Mouse (Mus musculus) heart, embryonic 10.5 days (tissue): ENCODE data around the gene Zhx3. TPM values are rescaled to one million over a fixed set of nuclear protein-coding genes. Genes with fewer than 3 reads are reported as not detected.
A peak's percentile ranks its signal among the peaks of the same experiment; 100 is the strongest.

Experiments
- DNase-seq: peaks from one replicate; pipeline ENCODE4 v3.0.0-alpha.2; 2017; ENCODE audit warnings: low spot score
- H3K27ac ChIP-seq: fragments of 300-500 bp; sonication (generic); 2 replicates; pipeline ENCODE4 v1.5.1; 2016; ENCODE audit warnings: mild to moderate bottlenecking
- H3K27me3 ChIP-seq: fragments of 300-500 bp; sonication (generic); 2 replicates; pipeline ENCODE4 v1.6.1; 2016; ENCODE audit warnings: mild to moderate bottlenecking; ENCODE audit not compliant: poor library complexity, insufficient read depth, severe bottlenecking
- H3K36me3 ChIP-seq: fragments of 300-500 bp; sonication (generic); 2 replicates; pipeline ENCODE4 v1.6.1; 2016; ENCODE audit warnings: mild to moderate bottlenecking, moderate library complexity
- H3K4me1 ChIP-seq: fragments of 300-500 bp; sonication (generic); 2 replicates; pipeline ENCODE4 v1.6.1; 2016; ENCODE audit warnings: mild to moderate bottlenecking
- H3K4me3 ChIP-seq: fragments of 300-500 bp; sonication (generic); 2 replicates; pipeline ENCODE4 v1.5.1; 2016; ENCODE audit warnings: mild to moderate bottlenecking, moderate library complexity
- H3K9me3 ChIP-seq: fragments of 300-500 bp; sonication (generic); 2 replicates; pipeline ENCODE4 v1.6.1; 2016; ENCODE audit warnings: mild to moderate bottlenecking, moderate library complexity
- WGBS: fragments of 180-500 bp; shearing (Covaris S2); methylation state at CpG from one replicate; pipeline ENCODE4 v1.1.7; 2016; 5-methylcytosine and 5-hydroxymethylcytosine counted together
- polyA plus RNA-seq: library from polyadenylated mRNA; unstranded; fragments of >200 nt; fragmentation: Nextera tagmentation; extraction: Ambion mirVana; gene quantifications from 2 replicates; pipeline ENCODE4 v1.2.1, GENCODE M21; 2016

Gene Zhx3
- polyA plus RNA-seq, 1 experiment from 2014 or later: 6.1 TPM

DNA sequence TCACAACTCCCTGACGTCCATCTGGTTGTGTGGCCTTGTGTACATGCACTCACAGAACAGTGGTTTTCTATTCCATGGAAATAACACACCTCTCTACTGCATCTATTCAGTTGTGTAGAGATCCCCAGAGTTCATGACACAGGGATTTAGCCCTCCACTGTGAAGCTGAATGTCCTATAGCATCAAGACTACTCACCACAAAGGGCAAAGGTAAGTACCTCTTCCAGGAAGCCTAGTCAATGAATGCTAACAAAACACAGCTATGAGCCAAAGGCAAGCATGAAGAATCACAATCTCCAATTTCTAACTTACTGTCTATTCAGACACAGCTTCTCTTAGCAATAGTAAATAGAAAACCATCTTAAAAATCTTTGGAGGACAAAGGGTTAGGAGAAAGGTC lies 25.1 kb downstream of the Zhx3 start:
- Histone ChIP-seq H3K27me3 (no peaks in the 10 kb centered on the region), H3K9me3 (no peaks in the 10 kb centered on the region), H3K36me3 (no peaks in the 10 kb centered on the region), H3K4me1 (no peaks in the 10 kb centered on the region), H3K4me3 (no peak overlapping the region), H3K27ac (no peak overlapping the region)
- DNase-seq: no peak
- WGBS: 58% methylated on average over 1 of the region's 1 CpGs

- Histone ChIP-seq H3K36me3 (no peaks in the 10 kb centered on the region), H3K9me3 (no peaks in the 10 kb centered on the region), H3K4me3 (no peak overlapping the region), H3K27me3 (no peaks in the 10 kb centered on the region), H3K27ac (no peak overlapping the region), H3K4me1 (no peaks in the 10 kb centered on the region)
- DNase-seq: no peak
Observed at GRCm38 (mm10) chr2:160840838-160841237, 32.0 kb downstream of the Zhx3 start.

GRCm38 (mm10) chr2:160810802-160811201 lies 62.0 kb downstream of the Zhx3 start:
- H3K4me1 ChIP-seq: peaks cover 20% of the 10 kb centered on the region
- no peaks in the 10 kb centered on the region for H3K9me3 ChIP-seq
- WGBS: 78% methylated on average over 1 of the region's 1 CpGs
- no peaks in the 10 kb centered on the region for H3K36me3 ChIP-seq
- no peak overlapping the region for H3K27ac ChIP-seq
- no peak overlapping the region for H3K4me3 ChIP-seq
- no peak for DNase-seq
- H3K27me3 ChIP-seq: no peaks in the 10 kb centered on the region

GRCm38 (mm10) chr2:160810376-160810775 lies 62.4 kb downstream of the Zhx3 start:
- H3K27ac ChIP-seq: peak overlapping the region; percentile 22; the same call in 1 of the 2 replicates
- H3K27me3 ChIP-seq: no peaks in the 10 kb centered on the region
- H3K9me3 ChIP-seq: no peaks in the 10 kb centered on the region
- H3K4me1 ChIP-seq: peaks cover 22% of the 10 kb centered on the region
- DNase-seq: no peak
- no peak overlapping the region for H3K4me3 ChIP-seq
- no peaks in the 10 kb centered on the region for H3K36me3 ChIP-seq

DNA sequence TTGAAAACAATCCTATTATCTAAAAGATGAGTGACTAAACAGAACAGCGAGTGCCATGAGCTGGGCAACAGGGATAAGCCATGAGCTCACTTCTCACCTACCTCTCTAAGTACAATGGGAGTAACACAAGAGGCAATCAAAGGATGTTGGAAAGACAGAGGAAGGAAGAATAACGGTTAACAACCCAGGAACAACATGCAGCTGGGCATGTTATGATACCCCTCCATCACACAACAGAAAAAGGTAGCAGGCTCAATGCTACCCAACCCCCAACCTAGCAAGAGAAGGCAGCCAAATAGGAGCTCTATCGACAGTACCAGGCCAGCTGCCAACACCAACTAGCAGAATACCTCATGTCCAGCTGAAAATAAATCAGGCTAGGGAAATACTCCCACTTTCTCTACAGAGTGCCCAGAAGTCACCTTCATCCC lies 66.7 kb downstream of the Zhx3 start:
- H3K27ac ChIP-seq: no peak overlapping the region
- H3K4me1 ChIP-seq: peaks cover 25% of the 10 kb centered on the region
- H3K27me3 ChIP-seq: no peaks in the 10 kb centered on the region
- no peaks in the 10 kb centered on the region for H3K36me3 ChIP-seq
- 28% methylated on average over 3 of the region's 3 CpGs for WGBS
- H3K9me3 ChIP-seq: no peaks in the 10 kb centered on the region
- no peak overlapping the region for H3K4me3 ChIP-seq
- no peak for DNase-seq

DNA sequence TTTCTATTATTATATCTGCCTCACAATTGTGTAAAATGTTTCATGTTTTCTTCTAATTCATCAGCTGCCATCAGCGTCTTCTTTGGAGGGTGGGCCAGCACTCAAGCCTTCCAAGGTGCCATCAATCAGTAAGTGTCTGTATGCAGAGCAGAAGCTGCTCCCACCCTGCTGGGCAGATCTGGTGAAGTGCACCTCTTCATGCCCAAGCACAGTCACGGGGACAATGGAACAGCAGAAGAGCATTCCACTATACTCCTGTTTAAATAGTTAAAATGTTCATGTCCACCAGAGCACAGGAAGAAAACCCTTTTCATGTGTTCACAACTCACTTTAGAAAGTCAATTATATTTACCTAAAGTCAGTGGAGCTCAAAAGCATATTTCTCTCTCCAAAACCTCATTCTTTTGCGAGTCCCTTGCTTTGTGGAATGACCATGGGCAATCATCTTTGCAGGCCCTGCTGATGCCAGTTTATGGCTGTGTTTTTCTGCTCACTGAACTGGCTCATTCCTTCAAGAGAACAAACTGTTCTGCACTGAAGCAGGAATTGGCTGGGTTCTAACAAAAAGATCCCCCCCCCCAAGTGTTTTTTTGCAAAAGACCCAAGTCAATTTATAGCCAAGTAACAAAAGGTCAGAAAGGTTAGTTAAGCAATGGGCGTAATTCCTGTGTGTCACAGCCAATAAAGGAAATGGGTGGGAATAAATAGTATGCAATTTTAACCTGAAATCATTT lies 67.8 kb downstream of the Zhx3 start:
- H3K4me3 ChIP-seq: no peak overlapping the region
- 62% methylated on average over 4 of the region's 4 CpGs for WGBS
- no peaks in the 10 kb centered on the region for H3K27me3 ChIP-seq
- no peak overlapping the region for H3K27ac ChIP-seq
- DNase-seq: no peak
- no peaks in the 10 kb centered on the region for H3K9me3 ChIP-seq
- H3K4me1 ChIP-seq: peaks cover 20% of the 10 kb centered on the region
- no peaks in the 10 kb centered on the region for H3K36me3 ChIP-seq

GRCm38 (mm10) chr2:160802326-160802725 lies 70.5 kb downstream of the Zhx3 start:
- H3K27ac ChIP-seq: no peak overlapping the region
- no peak for DNase-seq
- H3K4me1 ChIP-seq: peaks cover 12% of the 10 kb centered on the region
- WGBS: 79% methylated on average over 3 of the region's 3 CpGs
- no peaks in the 10 kb centered on the region for H3K36me3 ChIP-seq
- H3K27me3 ChIP-seq: no peaks in the 10 kb centered on the region
- no peak overlapping the region for H3K4me3 ChIP-seq
- no peaks in the 10 kb centered on the region for H3K9me3 ChIP-seq

DNA sequence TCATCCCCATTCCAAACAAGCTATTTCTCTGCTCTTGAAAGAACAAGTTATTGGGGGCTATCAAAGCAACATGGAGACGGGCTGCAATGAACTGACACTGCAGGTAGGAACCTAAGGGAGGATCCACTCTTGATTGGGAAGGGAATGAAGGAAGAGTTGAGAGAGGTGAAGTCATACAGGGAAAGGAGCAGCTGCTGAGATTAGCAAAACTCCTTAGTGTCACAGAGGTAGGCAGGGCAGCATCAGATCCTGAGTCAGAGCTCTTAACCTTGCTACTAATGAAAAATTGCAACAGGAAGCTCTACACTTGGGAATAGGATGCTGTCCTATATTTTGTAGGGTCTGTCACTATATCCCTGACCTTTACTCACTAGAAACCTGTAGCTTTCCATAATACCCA lies 71.8 kb downstream of the Zhx3 start:
- no peaks in the 10 kb centered on the region for H3K27me3 ChIP-seq
- no peaks in the 10 kb centered on the region for H3K36me3 ChIP-seq
- no peak for DNase-seq
- no peak overlapping the region for H3K4me3 ChIP-seq
- no peaks in the 10 kb centered on the region for H3K9me3 ChIP-seq
- 78% methylated on average over 1 of the region's 1 CpGs for WGBS
- H3K4me1 ChIP-seq: peaks cover 6% of the 10 kb centered on the region
- H3K27ac ChIP-seq: no peak overlapping the region

- no peak for DNase-seq
- H3K27me3 ChIP-seq: no peaks in the 10 kb centered on the region
- H3K4me3 ChIP-seq: no peak overlapping the region
- H3K4me1 ChIP-seq: no peaks in the 10 kb centered on the region
- H3K9me3 ChIP-seq: no peaks in the 10 kb centered on the region
- H3K36me3 ChIP-seq: no peaks in the 10 kb centered on the region
- no peak overlapping the region for H3K27ac ChIP-seq
- 78% methylated on average over 1 of the region's 1 CpGs for WGBS
Observed at GRCm38 (mm10) chr2:160798206-160798605, 74.6 kb downstream of the Zhx3 start.

GRCm38 (mm10) chr2:160796973-160797372 lies 75.8 kb downstream of the Zhx3 start:
- DNase-seq: no peak
- no peaks in the 10 kb centered on the region for H3K4me1 ChIP-seq
- 85% methylated on average over 2 of the region's 2 CpGs for WGBS
- no peaks in the 10 kb centered on the region for H3K9me3 ChIP-seq
- no peaks in the 10 kb centered on the region for H3K36me3 ChIP-seq
- no peaks in the 10 kb centered on the region for H3K27me3 ChIP-seq
- H3K4me3 ChIP-seq: no peak overlapping the region
- no peak overlapping the region for H3K27ac ChIP-seq

DNA sequence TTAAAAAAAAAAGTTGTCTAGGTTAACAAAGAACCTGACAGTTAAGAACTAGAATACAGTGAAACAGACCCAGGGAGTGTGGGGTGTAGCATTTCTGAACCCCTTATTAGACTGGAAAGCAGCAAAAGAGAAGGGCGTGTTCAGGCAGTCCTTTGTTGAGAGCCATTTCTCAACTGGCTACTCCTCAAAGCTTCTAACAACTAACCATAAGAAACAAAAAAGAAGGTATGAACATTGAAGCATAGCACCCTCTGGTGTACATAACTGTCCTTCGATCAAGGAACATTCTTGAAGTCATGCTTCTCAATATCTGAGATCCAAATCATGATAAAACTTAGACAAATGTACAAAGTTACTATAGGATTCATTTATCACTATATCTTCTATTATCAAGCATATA lies 79.7 kb downstream of the Zhx3 start:
- Histone ChIP-seq H3K27me3 (no peaks in the 10 kb centered on the region), H3K4me3 (no peak overlapping the region), H3K36me3 (no peaks in the 10 kb centered on the region), H3K27ac (no peak overlapping the region), H3K4me1 (peaks cover 4% of the 10 kb centered on the region; the same call in 1 of the 2 replicates), H3K9me3 (no peaks in the 10 kb centered on the region)
- no peak for DNase-seq
- WGBS: 68% methylated on average over 2 of the region's 2 CpGs

- no peak overlapping the region for H3K27ac ChIP-seq
- H3K9me3 ChIP-seq: no peaks in the 10 kb centered on the region
- H3K4me1 ChIP-seq: peaks cover 17% of the 10 kb centered on the region
- H3K4me3 ChIP-seq: no peak overlapping the region
- H3K27me3 ChIP-seq: no peaks in the 10 kb centered on the region
- DNase-seq: no peak
- no peaks in the 10 kb centered on the region for H3K36me3 ChIP-seq
Observed at GRCm38 (mm10) chr2:160789741-160790140, 83.1 kb downstream of the Zhx3 start.

DNA sequence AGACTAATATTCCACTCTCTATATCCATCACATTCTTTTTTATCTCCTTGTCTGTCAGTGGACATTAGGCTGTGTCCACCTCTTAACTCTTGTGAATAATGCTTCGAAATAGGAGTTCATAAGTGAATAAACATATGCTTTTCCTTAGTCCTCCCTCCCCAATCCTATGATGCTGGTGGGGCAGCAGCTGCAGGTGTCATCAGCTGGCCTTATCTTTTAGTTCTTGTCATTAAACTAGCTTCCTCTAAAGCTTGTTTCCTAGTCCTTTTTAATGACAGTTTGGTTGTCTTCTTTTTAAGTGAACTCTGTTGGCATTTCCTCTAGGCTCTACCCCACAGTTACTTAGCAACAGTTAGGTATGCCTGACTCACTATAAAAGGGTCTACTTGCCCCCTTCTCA lies 83.8 kb downstream of the Zhx3 start:
- H3K36me3 ChIP-seq: no peaks in the 10 kb centered on the region
- DNase-seq: no peak
- H3K9me3 ChIP-seq: no peaks in the 10 kb centered on the region
- H3K4me1 ChIP-seq: peaks cover 17% of the 10 kb centered on the region
- H3K27ac ChIP-seq: no peak overlapping the region
- H3K4me3 ChIP-seq: no peak overlapping the region
- 83% methylated on average over 1 of the region's 1 CpGs for WGBS
- no peaks in the 10 kb centered on the region for H3K27me3 ChIP-seq

DNA sequence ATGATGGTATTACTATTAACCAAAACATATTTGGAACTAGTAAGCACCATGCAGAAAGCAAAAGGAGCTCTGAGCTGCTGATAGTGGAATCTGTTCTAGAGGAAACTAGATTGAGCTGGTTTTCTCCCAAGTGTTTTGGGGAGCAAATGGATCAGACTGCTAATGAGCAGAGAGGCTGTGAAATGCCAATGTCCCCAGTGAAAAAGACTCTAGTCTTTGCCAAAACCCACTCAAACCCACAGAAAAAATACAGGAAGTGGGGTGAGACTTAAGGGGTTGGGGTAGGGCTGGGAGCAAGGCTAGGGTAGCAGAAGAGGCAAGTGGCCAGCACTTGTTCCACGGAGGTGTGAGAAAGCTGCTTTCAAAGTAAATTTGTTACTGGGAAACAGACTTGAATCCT lies 86.5 kb downstream of the Zhx3 start:
- no peaks in the 10 kb centered on the region for H3K27me3 ChIP-seq
- H3K9me3 ChIP-seq: no peaks in the 10 kb centered on the region
- peaks cover 17% of the 10 kb centered on the region for H3K4me1 ChIP-seq
- H3K36me3 ChIP-seq: peaks cover 3% of the 10 kb centered on the region; the same call in 1 of the 2 replicates
- no peak overlapping the region for H3K4me3 ChIP-seq
- no peak overlapping the region for H3K27ac ChIP-seq
- no peak for DNase-seq
- 70% methylated on average over 1 of the region's 1 CpGs for WGBS
